Mouse (Mus musculus) kidney, embryonic 15.5 days (tissue): ENCODE results near the gene Bcl2l1. TPM values are rescaled to one million over a fixed set of nuclear protein-coding genes. Genes with fewer than 3 reads are reported as not detected.

Experiments used
- ATAC-seq: fragments of 200-750 bp; cut with Nextera tagmentation; replicated peaks from 2 replicates; pipeline ENCODE4 v1.8.0; 2017; ENCODE audit warnings: moderate TSS enrichment; ENCODE audit not compliant: low FRiP score
- H3K27ac ChIP-seq: fragments of 300-500 bp; sonication (generic); 2 replicates; pipeline ENCODE4 v1.5.1; 2015; ENCODE audit warnings: mild to moderate bottlenecking, inconsistent platforms
- H3K27me3 ChIP-seq: fragments of 300-500 bp; sonication (generic); 2 replicates; pipeline ENCODE4 v1.6.1; 2015; ENCODE audit warnings: inconsistent platforms
- H3K36me3 ChIP-seq: fragments of 300-500 bp; sonication (generic); 2 replicates; pipeline ENCODE4 v1.6.1; 2015; ENCODE audit warnings: inconsistent platforms
- H3K4me1 ChIP-seq: fragments of 300-500 bp; sonication (generic); 2 replicates; pipeline ENCODE4 v1.6.1; 2015; ENCODE audit warnings: inconsistent platforms
- H3K4me2 ChIP-seq: fragments of 300-500 bp; sonication (generic); 2 replicates; pipeline ENCODE4 v1.6.1; 2015; ENCODE audit warnings: moderate library complexity, mild to moderate bottlenecking, inconsistent platforms
- H3K4me3 ChIP-seq: fragments of 300-500 bp; sonication (generic); replicated peaks from 2 replicates; pipeline ENCODE4 v1.5.1; 2015; ENCODE audit warnings: mild to moderate bottlenecking, inconsistent platforms
- H3K9ac ChIP-seq: fragments of 300-500 bp; sonication (generic); 2 replicates; pipeline ENCODE4 v1.6.1; 2015; ENCODE audit warnings: mild to moderate bottlenecking, inconsistent platforms
- H3K9me3 ChIP-seq: fragments of 300-500 bp; sonication (generic); replicated peaks from 2 replicates; pipeline ENCODE4 v1.6.1; 2016; ENCODE audit warnings: inconsistent platforms
- WGBS: fragments of 180-500 bp; shearing (Covaris S2); methylation state at CpG from one replicate; pipeline ENCODE4 v1.1.7; 2015; ENCODE audit warnings: mixed read lengths; 5-methylcytosine and 5-hydroxymethylcytosine counted together
- polyA plus RNA-seq: library from polyadenylated mRNA; unstranded; fragments of >200 nt; fragmentation: Nextera tagmentation; extraction: Ambion mirVana; gene quantifications from 2 replicates; pipeline ENCODE4 v1.2.1, GENCODE M21; 2015

The Bcl2l1 gene
- polyA plus RNA-seq, 1 experiment from 2014 or later, result 106 TPM

DNA sequence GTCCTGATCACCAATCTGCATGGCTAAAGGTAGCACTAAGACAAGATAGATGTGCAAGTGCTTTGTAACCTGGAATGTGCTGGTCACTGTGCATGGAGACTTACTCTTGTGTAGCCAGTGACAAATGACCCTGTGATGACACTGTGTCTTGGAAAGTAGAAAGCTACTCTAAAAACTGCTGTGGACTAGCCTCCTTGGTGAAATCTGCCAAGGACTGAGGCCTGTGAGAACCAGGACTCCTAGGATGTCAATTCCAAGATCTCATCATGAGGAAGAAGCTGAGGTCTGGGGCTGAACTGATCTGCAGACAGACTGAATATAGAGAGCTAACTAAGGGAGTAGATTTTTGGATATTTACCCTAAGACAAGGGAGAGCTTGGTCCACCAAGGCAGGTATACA lies 10.0 kb downstream of the Bcl2l1 start:
- H3K4me2 ChIP-seq, result peak overlapping the region; percentile 34; the same call in 1 of the 2 replicates
- peaks cover 92% of the 10 kb centered on the region for H3K4me1 ChIP-seq
- H3K4me3 ChIP-seq, result no peak overlapping the region

DNA sequence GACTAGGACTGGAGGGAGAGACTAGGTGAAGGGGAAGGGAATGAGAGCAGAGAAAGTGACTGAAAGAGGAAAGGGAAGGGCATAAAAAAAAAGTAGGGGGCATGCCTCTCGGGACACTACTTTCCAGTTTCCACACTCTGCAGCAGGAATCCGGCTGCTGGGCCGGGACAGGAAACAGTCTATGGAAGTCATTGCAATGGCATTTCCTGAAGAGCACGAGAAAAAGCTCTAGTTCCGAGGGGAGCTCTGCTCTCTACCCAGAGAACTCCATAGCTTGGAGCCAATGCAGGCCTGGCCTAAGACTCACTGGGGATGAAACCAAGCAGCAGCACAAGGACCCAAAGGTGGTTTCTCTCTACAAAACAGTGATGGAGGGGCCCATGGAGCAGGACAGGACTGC lies 10.5 kb downstream of the Bcl2l1 start:
- peaks cover 36% of the 10 kb centered on the region for H3K36me3 ChIP-seq
- H3K4me1 ChIP-seq, result peaks cover 92% of the 10 kb centered on the region
- peak overlapping the region; percentile 91 for H3K27ac ChIP-seq
- H3K4me2 ChIP-seq, result peak overlapping the region; percentile 34
- no peak overlapping the region for H3K9ac ChIP-seq
- H3K27me3 ChIP-seq, result no peaks in the 10 kb centered on the region
- H3K9me3 ChIP-seq, result no peaks in the 10 kb centered on the region
- H3K4me3 ChIP-seq, result no peak overlapping the region
- 0 out of 2 replicates have a peak, but pooled peaks have one; percentile 38 for ATAC-seq
- 31% methylated on average over 5 of the region's 5 CpGs for WGBS

More for the DNA sequence above, 10.0 kb downstream of the Bcl2l1 start:
- H3K36me3 ChIP-seq, result peaks cover 40% of the 10 kb centered on the region
- no peaks in the 10 kb centered on the region for H3K9me3 ChIP-seq
- H3K9ac ChIP-seq, result no peak overlapping the region
- peak overlapping the region; percentile 91 for H3K27ac ChIP-seq
- H3K27me3 ChIP-seq, result no peaks in the 10 kb centered on the region
- ATAC-seq, result no peak

DNA sequence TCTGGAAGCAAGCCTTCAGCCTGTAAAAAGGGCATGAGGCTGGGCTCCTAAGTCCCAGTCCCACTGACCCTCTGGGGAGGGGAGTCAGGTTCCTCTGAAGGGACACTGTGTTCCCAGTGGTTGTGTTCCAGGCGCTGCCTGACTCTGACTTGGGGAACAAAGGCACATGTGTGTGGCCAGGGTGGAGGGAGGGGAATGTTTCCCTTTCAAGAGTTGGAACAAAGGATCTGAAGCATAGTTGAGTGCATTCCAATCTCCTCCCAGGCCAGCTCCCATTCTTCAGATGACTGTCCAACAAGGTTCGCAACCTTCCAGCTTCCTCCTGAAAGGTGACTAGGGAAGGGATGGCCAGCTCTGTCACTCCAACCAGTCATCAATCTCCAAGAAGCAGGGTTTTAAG lies 11.2 kb downstream of the Bcl2l1 start:
- peak overlapping the region; percentile 91 for H3K27ac ChIP-seq
- peaks cover 90% of the 10 kb centered on the region for H3K4me1 ChIP-seq
- peaks cover 34% of the 10 kb centered on the region for H3K36me3 ChIP-seq
- 0 out of 2 replicates have a peak, but pooled peaks have one; percentile 18 for ATAC-seq
- no peak overlapping the region for H3K9ac ChIP-seq
- H3K4me3 ChIP-seq, result no peak overlapping the region
- H3K27me3 ChIP-seq, result no peaks in the 10 kb centered on the region
- no peaks in the 10 kb centered on the region for H3K9me3 ChIP-seq
- 33% methylated on average over 2 of the region's 2 CpGs for WGBS
- H3K4me2 ChIP-seq, result peak overlapping the region; percentile 34

DNA sequence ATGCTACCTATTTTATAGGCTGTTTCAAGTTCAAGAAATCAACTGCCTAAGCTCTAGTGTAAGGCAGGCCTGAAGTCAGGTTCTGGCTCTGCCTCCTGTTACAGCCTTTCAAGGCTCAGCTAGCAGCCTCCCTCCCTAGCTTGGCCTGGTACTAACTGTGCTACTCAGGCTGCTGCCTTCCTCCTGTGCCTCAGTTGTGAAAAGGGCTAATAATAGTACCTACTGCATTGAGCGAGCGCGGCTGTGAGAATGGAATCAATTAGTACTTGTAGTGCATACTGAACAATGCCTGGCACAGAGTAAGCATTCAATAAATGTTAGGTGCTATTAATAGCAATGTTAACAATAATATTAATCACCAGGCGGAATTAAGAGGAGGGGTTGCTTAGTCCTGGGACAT lies 11.6 kb downstream of the Bcl2l1 start:
- Histone ChIP-seq H3K27me3 (no peaks in the 10 kb centered on the region), H3K27ac (peak overlapping the region; percentile 91), H3K4me2 (peak overlapping the region; percentile 34), H3K4me3 (no peak overlapping the region), H3K9me3 (no peaks in the 10 kb centered on the region), H3K4me1 (peaks cover 85% of the 10 kb centered on the region), H3K9ac (no peak overlapping the region), H3K36me3 (peaks cover 29% of the 10 kb centered on the region)
- no peak for ATAC-seq
- 71% methylated on average over 4 of the region's 4 CpGs for WGBS

DNA sequence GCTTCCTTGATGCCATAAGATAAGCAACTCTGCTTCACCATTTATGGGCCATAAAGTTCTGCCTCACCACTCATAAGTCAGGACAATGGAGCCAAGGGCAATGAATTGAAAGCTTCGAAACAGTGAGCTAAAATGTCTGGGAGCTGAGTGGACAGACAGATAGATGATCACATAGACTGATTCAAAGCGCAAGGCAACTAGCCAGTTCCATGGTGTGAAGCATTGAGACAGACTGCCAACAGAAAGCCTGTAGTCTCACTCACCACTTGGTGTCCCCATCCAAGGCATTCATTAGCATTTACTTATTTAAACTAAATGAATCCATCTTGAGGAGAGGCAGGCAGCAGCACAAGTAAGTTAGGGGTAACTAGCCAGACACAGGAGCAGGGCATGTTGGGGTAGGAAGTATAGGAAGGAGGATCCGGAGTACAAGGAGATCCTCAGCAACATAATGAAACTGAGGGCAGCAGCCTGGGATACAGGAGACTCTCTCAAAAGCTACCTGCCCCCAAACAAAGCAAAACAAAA lies 12.4 kb downstream of the Bcl2l1 start:
- peaks cover 80% of the 10 kb centered on the region for H3K4me1 ChIP-seq

DNA sequence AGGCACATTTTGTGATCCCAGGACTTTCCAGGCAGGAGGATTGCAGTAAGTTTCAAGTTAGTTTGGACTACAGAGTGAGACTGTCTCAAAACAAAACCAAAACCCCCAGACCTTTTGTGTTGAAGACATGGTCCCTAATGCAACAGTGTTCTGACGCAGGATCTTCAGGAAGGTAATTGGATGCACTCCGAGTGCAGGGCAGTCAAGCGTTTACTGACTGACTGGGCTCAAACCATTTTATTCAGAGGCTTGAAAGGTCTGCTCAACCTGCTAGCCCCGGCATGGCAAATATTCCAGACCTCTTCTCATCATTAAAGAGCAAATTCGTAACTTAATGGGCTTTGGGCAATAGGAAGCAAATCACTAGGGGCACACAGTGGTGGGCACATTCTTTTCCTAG lies 12.8 kb downstream of the Bcl2l1 start:
- ATAC-seq, result no peak
- no peaks in the 10 kb centered on the region for H3K9me3 ChIP-seq
- no peaks in the 10 kb centered on the region for H3K27me3 ChIP-seq
- peaks cover 25% of the 10 kb centered on the region for H3K36me3 ChIP-seq
- WGBS, result 43% methylated on average over 5 of the region's 5 CpGs
- H3K4me3 ChIP-seq, result no peak overlapping the region
- no peak overlapping the region for H3K4me2 ChIP-seq
- peaks cover 75% of the 10 kb centered on the region for H3K4me1 ChIP-seq
- H3K27ac ChIP-seq, result peak overlapping the region; percentile 91
- no peak overlapping the region for H3K9ac ChIP-seq

More for the DNA sequence above, 12.4 kb downstream of the Bcl2l1 start:
- Histone ChIP-seq H3K27me3 (no peaks in the 10 kb centered on the region), H3K36me3 (peaks cover 28% of the 10 kb centered on the region), H3K9ac (no peak overlapping the region), H3K9me3 (no peaks in the 10 kb centered on the region), H3K4me2 (no peak overlapping the region), H3K4me3 (no peak overlapping the region), H3K27ac (peak overlapping the region; percentile 91)
- WGBS, result 89% methylated on average over 3 of the region's 3 CpGs
- no peak for ATAC-seq

DNA sequence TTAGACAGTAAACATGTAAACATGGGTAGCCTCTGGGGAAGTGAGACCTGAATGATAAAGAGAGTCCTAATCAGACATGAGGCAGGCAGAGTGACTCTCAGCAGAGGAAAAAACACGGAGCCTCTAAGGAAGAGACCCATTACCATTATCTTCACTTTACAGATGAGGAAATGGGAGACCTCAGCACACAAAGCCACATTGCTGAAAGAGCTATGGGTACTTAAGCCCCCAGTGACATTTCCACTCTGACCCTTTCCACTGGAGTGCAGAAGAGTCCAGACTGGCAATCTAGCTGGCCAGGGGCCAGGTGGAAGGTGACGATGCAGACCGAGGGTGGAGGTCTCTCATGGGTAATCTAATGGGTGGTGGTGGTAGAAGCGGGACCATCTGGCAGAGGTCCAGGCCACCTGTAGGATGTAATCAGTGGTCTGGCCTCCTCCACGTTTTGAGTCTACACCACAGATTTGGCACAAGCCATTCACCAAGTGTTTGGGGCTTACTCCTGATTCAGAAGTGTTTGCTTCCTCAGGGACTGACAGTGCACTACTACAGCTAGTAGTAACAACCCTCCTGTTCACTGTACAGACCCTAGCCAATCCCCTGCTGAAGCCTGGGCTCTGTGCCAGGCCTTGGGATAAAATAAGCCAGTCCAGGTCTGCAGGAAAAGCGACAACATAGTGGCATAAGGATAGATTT lies 13.8 kb downstream of the Bcl2l1 start:
- no peak overlapping the region for H3K4me3 ChIP-seq
- no peak overlapping the region for H3K4me2 ChIP-seq
- no peak overlapping the region for H3K9ac ChIP-seq
- H3K27ac ChIP-seq, result peak overlapping the region; percentile 91
- no peaks in the 10 kb centered on the region for H3K9me3 ChIP-seq
- ATAC-seq, result 0 out of 2 replicates have a peak, but pooled peaks have one; percentile 22
- peaks cover 78% of the 10 kb centered on the region for H3K4me1 ChIP-seq
- no peaks in the 10 kb centered on the region for H3K27me3 ChIP-seq
- H3K36me3 ChIP-seq, result peaks cover 25% of the 10 kb centered on the region
- 46% methylated on average over 6 of the region's 6 CpGs for WGBS

DNA sequence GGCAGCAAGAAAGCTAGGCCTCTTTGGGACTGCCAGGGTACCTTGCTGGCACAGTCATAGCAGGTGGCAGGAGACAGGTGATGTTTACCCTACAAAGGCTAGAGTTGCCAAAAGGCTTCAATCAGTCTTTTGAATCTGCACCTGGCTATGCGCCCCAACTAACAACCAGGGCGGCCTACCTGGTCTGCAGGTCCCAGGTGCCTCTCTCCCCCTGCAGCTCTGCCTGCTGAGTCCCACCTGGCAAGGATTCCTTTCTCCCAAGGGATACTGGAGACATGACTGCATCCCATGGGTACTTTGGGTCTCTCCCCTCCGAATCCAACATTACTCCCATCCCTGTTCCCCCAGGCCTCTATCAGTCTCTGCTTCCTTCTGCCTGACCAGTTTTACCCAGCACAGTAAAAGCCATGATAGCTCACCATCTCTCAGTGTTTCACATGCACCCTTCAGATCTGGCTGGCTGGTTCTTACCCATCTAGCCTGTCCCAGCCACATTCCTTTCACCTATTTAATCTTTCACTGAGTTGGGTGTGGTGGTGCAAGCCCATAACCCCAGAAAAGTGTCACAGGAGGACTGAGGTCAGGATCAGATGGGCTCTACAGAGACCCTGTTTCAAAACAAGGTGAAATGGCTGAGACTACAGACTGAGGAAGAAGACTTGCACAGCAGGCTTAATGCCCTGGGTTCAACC lies 14.7 kb downstream of the Bcl2l1 start:
- 76% methylated on average over 3 of the region's 3 CpGs for WGBS
- no peak overlapping the region for H3K4me2 ChIP-seq
- peak overlapping the region; percentile 91 for H3K27ac ChIP-seq
- H3K9me3 ChIP-seq, result no peaks in the 10 kb centered on the region
- H3K27me3 ChIP-seq, result no peaks in the 10 kb centered on the region
- H3K36me3 ChIP-seq, result peaks cover 19% of the 10 kb centered on the region
- peaks cover 76% of the 10 kb centered on the region for H3K4me1 ChIP-seq
- H3K4me3 ChIP-seq, result no peak overlapping the region
- ATAC-seq, result no peak
- no peak overlapping the region for H3K9ac ChIP-seq

DNA sequence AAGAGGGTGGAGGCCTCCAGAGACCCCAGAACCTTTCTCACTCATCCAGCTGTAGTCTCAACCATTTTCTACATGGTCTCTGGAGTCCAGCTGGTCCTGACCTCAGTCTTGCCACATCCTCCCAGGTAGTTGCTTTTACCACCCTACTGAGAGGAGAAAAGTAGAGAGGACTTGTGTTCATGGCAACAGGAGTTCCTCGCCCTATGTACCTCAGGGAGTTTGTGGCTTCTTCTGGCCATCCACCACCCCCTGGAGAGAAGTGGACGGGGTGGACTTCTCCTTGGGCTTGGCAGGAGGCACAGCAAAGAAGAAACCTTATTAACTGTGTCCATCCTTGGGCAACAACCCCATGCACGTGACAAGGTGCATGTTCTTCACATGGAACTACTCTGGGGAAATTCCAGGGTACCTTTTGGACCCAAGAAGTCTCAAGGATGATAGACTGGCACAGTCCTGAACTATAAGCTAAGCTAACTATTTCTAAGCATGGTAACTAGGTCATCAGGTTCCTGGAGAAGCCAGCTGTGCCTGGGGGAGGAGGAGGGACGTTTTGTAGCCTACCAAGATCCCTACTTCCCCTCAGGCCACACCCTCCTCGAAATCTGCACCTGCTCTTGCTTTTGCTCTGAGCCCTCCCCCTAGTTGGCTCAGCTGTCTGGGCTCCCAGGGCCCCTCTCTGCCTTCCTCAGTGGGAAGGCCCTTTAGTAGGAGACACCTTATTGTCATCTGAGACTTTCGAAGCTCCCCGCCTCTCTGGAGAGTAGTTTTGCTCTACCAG lies 15.5 kb downstream of the Bcl2l1 start:
- Histone ChIP-seq H3K4me1 (peaks cover 76% of the 10 kb centered on the region), H3K4me3 (no peak overlapping the region), H3K9me3 (no peaks in the 10 kb centered on the region), H3K9ac (no peak overlapping the region), H3K36me3 (peaks cover 19% of the 10 kb centered on the region), H3K27ac (peak overlapping the region; percentile 91), H3K4me2 (no peak overlapping the region), H3K27me3 (no peaks in the 10 kb centered on the region)
- WGBS, result 65% methylated on average over 7 of the region's 7 CpGs
- ATAC-seq, result no peak

DNA sequence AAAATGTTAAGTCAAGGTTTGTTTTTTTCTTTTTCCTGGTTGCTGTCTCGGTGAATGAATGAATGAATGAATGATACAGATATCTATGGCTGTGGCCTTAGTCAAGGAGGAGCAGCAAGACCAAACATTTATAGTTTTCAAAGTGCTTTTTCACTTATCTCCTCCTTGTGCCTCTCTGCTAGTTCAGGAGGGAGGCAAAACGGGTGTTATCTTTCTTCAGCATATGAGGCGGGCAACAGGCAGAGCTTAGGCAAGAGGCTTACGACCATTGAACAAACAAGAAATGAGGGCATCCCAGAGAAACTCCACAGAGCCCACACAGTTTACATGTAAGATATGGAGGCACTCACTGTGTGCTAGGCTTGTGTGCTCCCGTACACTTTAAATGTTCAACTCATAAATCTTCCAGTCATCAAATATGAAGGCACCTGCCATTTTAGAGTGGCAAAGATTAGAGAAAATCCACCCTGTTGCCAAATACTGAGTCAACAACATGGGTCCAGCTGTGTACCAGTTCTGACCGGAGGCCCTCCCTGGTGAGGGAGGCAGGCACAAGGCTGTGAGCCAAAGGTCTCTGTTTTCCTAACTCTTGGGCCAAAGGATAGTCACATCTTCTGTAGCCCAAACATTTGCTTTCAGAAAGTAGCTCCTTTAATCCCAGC lies 17.2 kb downstream of the Bcl2l1 start:
- Histone ChIP-seq H3K4me3 (no peak overlapping the region), H3K36me3 (peaks cover 9% of the 10 kb centered on the region), H3K27me3 (no peaks in the 10 kb centered on the region), H3K4me2 (no peak overlapping the region), H3K9me3 (no peaks in the 10 kb centered on the region), H3K9ac (no peak overlapping the region), H3K27ac (no peak overlapping the region), H3K4me1 (peaks cover 73% of the 10 kb centered on the region)
- ATAC-seq, result no peak; the same call in 1 of the 2 replicates
- WGBS, result 73% methylated on average over 6 of the region's 6 CpGs

DNA sequence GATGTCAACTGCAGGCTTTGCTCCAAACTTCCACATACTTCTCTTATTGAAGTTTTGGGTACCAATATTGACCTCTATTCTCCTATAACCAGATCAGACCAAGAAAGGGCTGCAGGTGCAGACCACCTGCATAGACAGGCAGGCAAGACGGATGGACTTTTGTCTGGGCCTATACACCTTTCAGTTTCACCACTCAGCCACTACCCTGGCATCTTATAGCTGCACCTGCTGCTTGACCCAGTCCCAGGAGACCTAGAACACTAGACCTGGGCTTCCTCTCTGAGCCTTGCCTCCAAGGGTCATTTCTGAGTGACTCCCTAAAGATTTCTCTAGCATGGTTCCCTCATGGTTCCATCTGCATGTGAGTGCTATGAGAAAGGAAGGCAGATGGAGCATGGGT lies 18.3 kb downstream of the Bcl2l1 start:
- no peaks in the 10 kb centered on the region for H3K27me3 ChIP-seq
- H3K36me3 ChIP-seq, result peaks cover 6% of the 10 kb centered on the region; the same call in 1 of the 2 replicates
- no peaks in the 10 kb centered on the region for H3K9me3 ChIP-seq
- ATAC-seq, result no peak
- no peak overlapping the region for H3K4me2 ChIP-seq
- no peak overlapping the region for H3K4me3 ChIP-seq
- H3K9ac ChIP-seq, result no peak overlapping the region
- no peak overlapping the region for H3K27ac ChIP-seq
- H3K4me1 ChIP-seq, result peaks cover 62% of the 10 kb centered on the region
- WGBS, result 100% methylated on average over 1 of the region's 1 CpGs
